Mouse (Mus musculus): ENCODE results near the gene Rem1.

GRCm38 (mm10) chr2:152628066-152628465 lies 1.3 kb downstream of the Rem1 start:
- TF ChIP-seq CTCF (IDR thresholded peaks at IDR 0.05; ENCODE audit: control insufficient read depth, insufficient read depth, low read length) (no peak), POLR2A (IDR thresholded peaks at IDR 0.05; ENCODE audit: borderline replicate concordance, control insufficient read depth, low read depth, low read length) (no peak)

Measured in bone marrow, adult 2 months (tissue).